Mouse (Mus musculus) MEL (cell line): ENCODE data around the gene Rpl19. TPM values are rescaled to one million over a fixed set of nuclear protein-coding genes. Genes with fewer than 3 reads are reported as not detected.

Experiments used
- DNase-seq: peaks from one replicate; pipeline ENCODE4 v3.0.0; 2011; ENCODE audit warnings: low read depth, low spot score
- H3K27ac ChIP-seq: 2 replicates; pipeline ENCODE4 v1.5.1; 2012; ENCODE audit warnings: low read depth, mild to moderate bottlenecking, control low read depth, low read length, moderate library complexity; ENCODE audit not compliant: control insufficient read depth
- H3K27me3 ChIP-seq, 2 experiments: fragments of 150-350 bp in 1 of 2; sonication (generic) in 1 of 2; 2 replicates each; pipeline ENCODE4 v1.6.1; 2012; ENCODE audit warnings: low read length in 2 of 2, mild to moderate bottlenecking in 2 of 2, improper control_type of control experiment in 1 of 2, moderate library complexity in 1 of 2; ENCODE audit not compliant: insufficient read depth in 2 of 2, control insufficient read depth in 1 of 2
- H3K36me3 ChIP-seq, 2 experiments: 2 replicates each; pipeline ENCODE4 v1.6.1; 2012 to 2014; ENCODE audit warnings: low read length in 2 of 2, improper control_type of control experiment in 1 of 2, inconsistent platforms in 1 of 2, mild to moderate bottlenecking in 1 of 2; ENCODE audit not compliant: insufficient read depth in 2 of 2, control insufficient read depth in 1 of 2
- H3K4me1 ChIP-seq, 2 experiments: fragments of 150-350 bp in 1 of 2; sonication (generic) in 1 of 2; 2 replicates each; pipeline ENCODE4 v1.6.1; 2012; ENCODE audit warnings: low read length in 2 of 2, improper control_type of control experiment in 1 of 2, mild to moderate bottlenecking in 1 of 2; ENCODE audit not compliant: insufficient read depth in 2 of 2, control insufficient read depth in 1 of 2
- H3K4me3 ChIP-seq, 2 experiments: fragments of 150-350 bp in 1 of 2; sonication (generic) in 1 of 2; 2 replicates each; pipeline ENCODE4 v1.5.1; 2012; ENCODE audit warnings: low read depth in 2 of 2, low read length in 2 of 2, mild to moderate bottlenecking in 2 of 2, moderate library complexity in 2 of 2, control low read depth in 1 of 2, improper control_type of control experiment in 1 of 2; ENCODE audit not compliant: control insufficient read depth in 1 of 2, insufficient read depth in 1 of 2
- H3K79me2 ChIP-seq: 2 replicates; pipeline ENCODE4 v1.6.1; 2012; ENCODE audit warnings: mild to moderate bottlenecking, low read length, moderate library complexity; ENCODE audit not compliant: control insufficient read depth, poor library complexity, insufficient read depth
- H3K9ac ChIP-seq: 2 replicates; pipeline ENCODE4 v1.6.1; 2012; ENCODE audit warnings: low read depth, mild to moderate bottlenecking, control low read depth, low read length, moderate library complexity; ENCODE audit not compliant: control insufficient read depth, poor library complexity, severe bottlenecking
- H3K9me3 ChIP-seq: fragments of 150-350 bp; sonication (generic); replicated peaks from 2 replicates; pipeline ENCODE4 v1.6.1; 2012; ENCODE audit warnings: mild to moderate bottlenecking, low read length, improper control_type of control experiment, moderate library complexity; ENCODE audit not compliant: insufficient read depth
- ELF1 ChIP-seq: IDR thresholded peaks from 2 replicates; pipeline ENCODE4 v1.6.1; 2014; ENCODE audit warnings: low read depth, mild to moderate bottlenecking, inconsistent platforms, low read length, improper control_type of control experiment, moderate library complexity
- TAL1 ChIP-seq: IDR thresholded peaks from 2 replicates; pipeline ENCODE4 v1.6.1; 2012; ENCODE audit warnings: mild to moderate bottlenecking, inconsistent platforms, low read length, moderate library complexity, mixed read lengths
- ZKSCAN1 ChIP-seq: IDR thresholded peaks from 2 replicates; pipeline ENCODE4 v1.6.1; 2012; ENCODE audit warnings: low read depth, mild to moderate bottlenecking, inconsistent platforms, low read length, improper control_type of control experiment, moderate library complexity
- polyA plus RNA-seq, 2 experiments: library from polyadenylated mRNA; stranded (reverse) in 1 of 2; unstranded in 1 of 2; fragments of >175 nt in 1 of 2; fragments of >200 nt in 1 of 2; gene quantifications; 2 replicates each; pipeline versions ENCODE4 v1.2.1 to v1.2.4; 2012; ENCODE audit warnings: low replicate concordance in 2 of 2, low read depth in 1 of 2; ENCODE audit not compliant: insufficient read length in 2 of 2, insufficient read depth in 1 of 2, missing spikeins in 1 of 2
- total RNA-seq: library from RNA; depleted of rRNA; stranded (reverse); fragments of 300-350 nt; gene quantifications from 2 replicates; pipeline ENCODE4 v1.2.3, GENCODE M21; 2012; rRNA removed

Gene Rpl19
- total and polyA plus RNA-seq, 3 experiments, result 210 to 4,715 (median 2,650) TPM

- DNase-seq, result no peak
- Histone ChIP-seq H3K9me3 (no peaks in the 10 kb centered on the region), H3K27ac (no peak overlapping the region), H3K27me3 (no peaks in the 10 kb centered on the region), H3K79me2 (no peaks in the 10 kb centered on the region), H3K4me1 (peaks cover 2 to 17% of the 10 kb centered on the region in 2 experiments; a peak in 2 of 4 replicates), H3K36me3 (peaks cover 0 to 11% of the 10 kb centered on the region in 2 experiments; a peak in 2 of 4 replicates), H3K9ac (no peak overlapping the region)
- TF ChIP-seq ZKSCAN1 (no peak), TAL1 (no peak), ELF1 (no peak)
- TF ChIP-seq, all 39 proteins: peak for 0
- no peak overlapping the region for H3K4me3 ChIP-seq
Observed at GRCm38 (mm10) chr11:98077086-98077485, 50.6 kb downstream of the Rpl19 start.

Other genes with a start within 250 kb of the Rpl19 start
- 1,922 and 2,072 TPM in 2 replicates for gene Rpl23, start 244.3 kb upstream of the Rpl19 start, total RNA-seq
- gene Rpl23, start 244.3 kb upstream of the Rpl19 start, polyA plus RNA-seq, result 100 to 1,000 TPM in 1 of 2 experiments, not detected in 1; 921 TPM
- gene Lasp1, start 227.7 kb upstream of the Rpl19 start, total RNA-seq, result 13.3 and 15.2 TPM in 2 replicates
- gene Lasp1, start 227.7 kb upstream of the Rpl19 start, polyA plus RNA-seq, result 10 to 100 TPM in 1 of 2 experiments, not detected in 1; 38.7 TPM
- 0.29 TPM in 1 of 2 replicates, not detected in the other for gene B230217C12Rik, start 185.9 kb upstream of the Rpl19 start, total RNA-seq
- under 1 TPM in 1 of 2 experiments, not detected in 1; 0.81 TPM for gene B230217C12Rik, start 185.9 kb upstream of the Rpl19 start, polyA plus RNA-seq
- gene Fbxo47, start 142.6 kb upstream of the Rpl19 start, total RNA-seq, result 0.73 and 1.4 TPM in 2 replicates
- gene Fbxo47, start 142.6 kb upstream of the Rpl19 start, polyA plus RNA-seq, result 1 to 10 TPM in 1 of 2 experiments, not detected in 1; 1.2 TPM
- 13.1 and 15.1 TPM in 2 replicates for gene Plxdc1, start 40.3 kb upstream of the Rpl19 start, total RNA-seq
- 10 to 100 TPM in 1 of 2 experiments, not detected in 1; 24.5 TPM for gene Plxdc1, start 40.3 kb upstream of the Rpl19 start, polyA plus RNA-seq
- gene Arl5c, start 30.5 kb upstream of the Rpl19 start, total RNA-seq, result 1.2 and 1.3 TPM in 2 replicates
- gene Arl5c, start 30.5 kb upstream of the Rpl19 start, polyA plus RNA-seq, result 10 to 100 TPM in 1 of 2 experiments, not detected in 1; 10.4 TPM
- gene Cacnb1, start 3.7 kb upstream of the Rpl19 start, total RNA-seq, result 1.8 and 2.3 TPM in 2 replicates
- gene Cacnb1, start 3.7 kb upstream of the Rpl19 start, polyA plus RNA-seq, result 1 to 10 TPM in 1 of 2 experiments, not detected in 1; 4.4 TPM
- not detected in 2 replicates for gene Stac2, start 26.8 kb downstream of the Rpl19 start, total RNA-seq
- gene Stac2, start 26.8 kb downstream of the Rpl19 start, polyA plus RNA-seq, result under 1 TPM in 1 of 2 experiments, not detected in 1; 0.04 TPM
- gene Fbxl20, start 123.7 kb downstream of the Rpl19 start, total RNA-seq, result 4.4 and 6.0 TPM in 2 replicates
- gene Fbxl20, start 123.7 kb downstream of the Rpl19 start, polyA plus RNA-seq, result 1 to 10 TPM in 1 of 2 experiments, not detected in 1; 10.0 TPM
- 39.9 and 43.6 TPM in 2 replicates for gene Med1, start 166.6 kb downstream of the Rpl19 start, total RNA-seq
- gene Med1, start 166.6 kb downstream of the Rpl19 start, polyA plus RNA-seq, result 100 to 1,000 TPM in 1 of 2 experiments, 10 to 100 TPM in 1; 58.6 to 122 TPM
- gene Cdk12, start 176.3 kb downstream of the Rpl19 start, total RNA-seq, result 34.3 and 35.2 TPM in 2 replicates
- 10 to 100 TPM; 34.6 to 45.5 TPM for gene Cdk12, start 176.3 kb downstream of the Rpl19 start, polyA plus RNA-seq